Mouse (Mus musculus): ENCODE data around the gene Rimklb.
"Not testable (repeated sequence)": the region's sequence is repeated elsewhere in the genome, so short reads cannot be mapped to it uniquely, and the experiment has no call there.

The Rimklb gene

DNA sequence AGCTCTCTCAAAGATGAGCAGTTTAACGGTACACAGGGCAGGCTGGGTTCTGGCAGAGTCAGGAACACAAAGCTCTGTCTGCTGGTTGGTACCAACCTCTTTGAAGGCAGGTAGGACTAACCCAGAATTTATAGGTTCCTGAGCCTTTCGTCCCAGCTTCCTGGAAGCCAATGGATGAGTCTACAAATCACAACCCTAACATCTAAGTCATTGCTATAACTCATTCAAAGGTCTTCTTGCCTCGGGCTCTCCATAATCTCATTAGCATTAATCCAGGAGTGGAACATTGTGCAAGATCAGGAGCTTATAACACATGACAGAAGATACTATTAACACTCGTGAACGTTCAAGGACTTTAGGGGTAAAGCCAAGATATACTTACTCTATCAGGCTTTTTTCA lies at the start of gene Rimklb:
Gene Rimklb (minus strand): TSS at position 101 of the 400 bp plus-strand sequence.
- in situ Hi-C loops (cut with MboI; ENCODE audit: low pct_unique_long_range_greater_than_20kb in 1 of 2, low sequenced_read_pairs in 2 of 2, unreplicated experiment in 1 of 2) = no loop called here

DNA sequence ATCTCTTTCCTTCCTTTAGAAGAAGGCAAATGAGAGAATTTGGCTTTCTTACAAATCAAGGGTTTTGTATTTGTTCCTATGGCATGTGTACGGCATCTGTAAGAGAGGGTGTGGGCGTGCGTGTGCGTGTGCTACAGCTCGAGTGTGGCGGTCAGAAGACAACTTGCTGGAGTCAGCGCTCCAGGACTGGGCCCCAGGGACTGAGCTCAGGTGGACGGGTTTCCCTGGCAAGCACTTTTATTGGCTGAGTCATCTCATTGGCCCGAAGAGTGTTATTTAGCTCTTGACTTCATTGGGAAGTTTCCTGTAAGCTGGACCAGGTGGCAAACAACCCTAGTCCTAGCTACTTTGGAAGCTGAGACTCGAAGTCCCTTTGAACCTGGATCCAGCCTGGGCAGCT lies 47.4 kb upstream of the Rimklb start:
- in situ Hi-C loops (cut with MboI; ENCODE audit: low pct_unique_long_range_greater_than_20kb in 1 of 2, low sequenced_read_pairs in 2 of 2, unreplicated experiment in 1 of 2) = no loop called here

DNA sequence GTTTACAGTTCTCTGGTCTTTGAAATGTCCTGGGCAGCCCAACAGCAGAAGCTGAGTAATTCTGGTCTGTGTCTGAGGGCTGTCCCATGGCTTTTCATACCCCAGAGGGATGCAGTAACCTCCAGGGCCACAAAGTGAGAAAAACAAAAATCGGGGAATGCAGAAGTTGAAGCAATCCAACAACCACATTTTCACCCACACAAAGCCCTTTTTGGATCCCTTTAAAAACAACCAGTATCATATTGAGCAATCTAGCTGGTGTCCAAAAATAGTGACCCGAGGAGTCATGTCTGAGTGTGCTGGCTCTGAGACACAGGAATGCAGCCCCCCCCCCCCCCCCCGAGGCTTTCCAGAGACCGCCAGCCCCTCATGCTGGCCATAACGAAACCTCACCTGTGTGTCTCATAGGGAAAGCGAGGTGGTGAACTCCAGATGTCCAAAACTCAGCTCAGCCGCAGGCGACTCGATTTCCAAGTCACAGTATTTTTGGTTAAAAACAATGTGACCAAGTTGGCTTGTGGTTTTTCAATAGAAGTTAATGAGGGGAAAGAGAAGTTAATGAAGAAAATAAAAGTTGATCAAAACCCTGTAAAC lies 46.8 kb upstream of the Rimklb start:
- in situ Hi-C loops (cut with MboI; ENCODE audit: low pct_unique_long_range_greater_than_20kb in 1 of 2, low sequenced_read_pairs in 2 of 2, unreplicated experiment in 1 of 2) = no loop called here

DNA sequence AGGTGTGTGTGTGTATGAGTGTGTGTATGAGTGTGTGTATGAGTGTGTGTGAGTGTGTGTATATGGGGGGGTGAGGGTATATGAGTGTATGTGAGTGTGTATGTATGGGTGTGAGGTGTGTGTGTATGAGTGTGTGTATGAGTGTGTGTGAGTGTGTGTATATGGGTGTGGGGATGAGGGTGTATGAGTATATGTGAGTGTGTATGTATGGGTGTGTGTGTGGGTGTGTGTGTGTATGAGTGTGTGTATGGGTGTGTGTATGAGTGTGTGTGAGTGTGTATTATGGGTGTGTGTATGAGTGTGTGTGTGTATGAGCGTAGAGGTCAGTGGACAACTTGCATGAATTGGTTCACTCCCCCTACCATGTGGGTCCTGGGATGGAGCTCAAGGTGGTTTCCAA lies 46.1 kb upstream of the Rimklb start:
- in situ Hi-C loops (cut with MboI; ENCODE audit: low pct_unique_long_range_greater_than_20kb in 1 of 2, low sequenced_read_pairs in 2 of 2, unreplicated experiment in 1 of 2) = no loop called here

DNA sequence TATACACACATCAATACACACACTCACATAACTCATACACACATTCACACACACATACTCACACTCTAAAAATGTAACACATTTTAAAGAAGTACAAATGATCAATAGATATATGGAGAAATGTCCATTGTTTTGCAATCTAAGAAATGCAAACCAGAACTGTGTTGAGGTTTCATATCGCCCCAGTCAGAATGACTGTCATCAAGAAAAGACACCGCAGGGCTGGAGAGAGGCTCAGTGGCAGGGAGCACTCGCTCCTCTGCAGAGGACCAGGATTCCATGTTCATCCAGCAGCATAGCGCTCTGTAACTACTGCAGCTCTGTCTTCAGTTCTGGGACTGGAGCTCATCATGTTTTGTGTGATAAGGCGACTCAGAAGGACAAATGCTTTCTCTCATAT lies 45.0 kb upstream of the Rimklb start:
- in situ Hi-C loops (cut with MboI; ENCODE audit: low pct_unique_long_range_greater_than_20kb in 1 of 2, low sequenced_read_pairs in 2 of 2, unreplicated experiment in 1 of 2) = no loop called here

DNA sequence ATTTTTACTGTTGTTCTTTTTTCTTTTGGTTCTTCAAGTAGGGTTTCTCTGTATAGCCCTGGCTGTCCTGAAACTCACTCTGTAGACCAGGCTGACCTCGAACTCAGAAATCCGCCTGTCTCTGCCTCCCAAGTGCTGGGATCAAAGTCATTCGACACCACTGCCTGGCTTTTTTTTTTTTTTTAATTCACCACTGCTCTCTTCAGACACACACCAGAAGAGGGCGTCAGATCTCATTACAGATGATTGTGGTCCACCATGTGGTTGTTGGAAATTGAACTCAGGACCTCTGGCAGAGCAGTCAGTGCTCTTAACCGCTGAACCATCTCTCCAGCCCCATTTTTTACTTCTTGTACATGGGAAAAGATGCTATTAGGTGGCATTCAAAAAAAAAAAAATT lies 43.9 kb upstream of the Rimklb start:
- in situ Hi-C loops (cut with MboI; ENCODE audit: low pct_unique_long_range_greater_than_20kb in 1 of 2, low sequenced_read_pairs in 2 of 2, unreplicated experiment in 1 of 2) = not testable (repeated sequence)

DNA sequence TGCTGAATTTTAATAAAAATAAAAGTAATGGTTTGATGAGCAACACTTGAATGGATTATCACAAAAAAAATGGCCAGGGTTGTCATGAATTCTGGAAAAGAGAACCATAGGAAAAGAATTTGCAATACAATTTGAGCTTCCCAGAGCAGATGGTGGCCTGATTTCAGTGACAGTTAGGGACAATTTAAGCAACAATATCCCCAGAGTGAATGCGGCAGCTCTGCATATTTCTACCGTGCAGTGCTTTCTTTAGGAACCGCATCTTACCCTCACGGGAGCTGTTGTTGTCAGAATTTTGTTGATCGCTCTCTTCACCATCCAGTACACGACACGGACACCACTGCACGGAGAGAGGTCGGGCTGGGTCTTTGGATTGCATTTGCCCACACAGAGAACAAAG lies 41.0 kb upstream of the Rimklb start:
- in situ Hi-C loops (cut with MboI; ENCODE audit: low pct_unique_long_range_greater_than_20kb in 1 of 2, low sequenced_read_pairs in 2 of 2, unreplicated experiment in 1 of 2) = no loop called here

DNA sequence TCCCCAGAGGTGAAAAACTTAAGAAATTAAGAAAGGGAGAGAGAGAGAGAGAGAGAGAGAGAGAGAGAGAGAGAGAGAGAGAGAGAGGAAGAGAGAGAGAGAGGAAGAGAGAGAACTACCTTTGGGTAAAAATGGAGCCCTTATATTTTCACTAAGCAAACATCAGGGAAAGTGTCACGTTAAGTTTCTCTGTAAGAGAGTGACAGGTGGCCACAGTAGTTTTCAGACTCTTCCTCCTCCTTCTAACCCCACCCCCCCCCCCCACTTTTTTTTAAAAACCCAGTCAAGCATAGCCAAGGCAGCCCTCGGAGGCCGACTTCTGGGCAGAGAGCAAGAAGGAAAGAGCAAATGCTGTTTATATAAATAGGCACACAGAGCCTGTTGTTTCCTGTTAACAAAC lies 35.5 kb upstream of the Rimklb start:
- in situ Hi-C loops (cut with MboI; ENCODE audit: low pct_unique_long_range_greater_than_20kb in 1 of 2, low sequenced_read_pairs in 2 of 2, unreplicated experiment in 1 of 2) = no loop called here

DNA sequence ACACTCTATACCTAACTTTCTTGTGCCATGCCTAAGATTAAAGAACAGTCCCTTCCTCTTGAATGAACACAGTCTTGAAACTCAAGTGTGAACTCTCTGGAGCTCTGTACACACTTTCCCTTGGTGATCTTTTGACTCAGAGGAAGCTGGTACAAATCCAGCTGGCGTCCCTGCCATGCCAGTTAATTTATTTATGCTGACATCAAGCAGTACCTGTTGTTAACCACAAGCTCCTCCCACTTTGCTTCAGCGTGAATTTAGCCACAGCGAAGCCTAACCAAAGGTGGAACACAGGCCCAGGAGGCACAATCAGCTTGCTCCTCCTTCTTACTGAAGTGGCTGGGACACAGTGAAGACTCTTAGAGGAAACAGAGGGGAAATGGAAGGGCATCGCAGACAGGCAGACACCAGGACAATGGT lies 34.3 kb upstream of the Rimklb start:
- in situ Hi-C loops (cut with MboI; ENCODE audit: low pct_unique_long_range_greater_than_20kb in 1 of 2, low sequenced_read_pairs in 2 of 2, unreplicated experiment in 1 of 2) = no loop called here

DNA sequence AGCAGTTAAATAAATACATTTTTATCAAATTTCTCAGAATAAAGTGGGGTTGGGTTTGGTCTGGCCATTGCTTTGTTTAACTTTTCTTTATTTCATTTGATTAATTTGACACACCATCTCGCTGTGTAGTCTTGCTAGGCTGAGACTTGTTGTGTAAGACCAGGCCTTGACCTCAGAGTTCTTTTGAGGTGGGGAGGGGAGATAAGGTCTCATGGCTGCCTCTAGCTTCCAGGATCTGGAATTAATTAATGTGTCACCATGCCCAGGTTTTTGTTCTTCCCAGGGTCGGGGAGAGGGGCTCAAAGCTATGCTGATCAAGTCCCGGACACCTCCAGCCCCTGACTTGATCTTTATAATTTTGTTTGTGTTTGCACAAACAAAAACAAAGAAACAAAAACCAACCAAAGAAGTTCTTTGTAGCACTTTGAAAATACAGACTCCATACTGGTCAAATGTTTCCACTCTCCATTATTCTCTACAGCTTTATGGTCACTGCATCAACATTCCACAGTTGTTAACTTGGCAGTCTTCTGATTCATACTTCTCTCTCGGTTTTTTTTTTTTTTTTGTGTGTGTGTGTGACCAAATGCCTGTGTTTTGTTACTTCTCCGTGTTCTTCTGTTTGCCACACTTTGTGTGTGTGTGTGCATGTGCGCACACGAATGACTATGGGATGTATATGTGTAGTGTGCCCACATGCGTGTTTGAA lies 33.1 kb upstream of the Rimklb start:
- in situ Hi-C loops (cut with MboI; ENCODE audit: low pct_unique_long_range_greater_than_20kb in 1 of 2, low sequenced_read_pairs in 2 of 2, unreplicated experiment in 1 of 2) = no loop called here

DNA sequence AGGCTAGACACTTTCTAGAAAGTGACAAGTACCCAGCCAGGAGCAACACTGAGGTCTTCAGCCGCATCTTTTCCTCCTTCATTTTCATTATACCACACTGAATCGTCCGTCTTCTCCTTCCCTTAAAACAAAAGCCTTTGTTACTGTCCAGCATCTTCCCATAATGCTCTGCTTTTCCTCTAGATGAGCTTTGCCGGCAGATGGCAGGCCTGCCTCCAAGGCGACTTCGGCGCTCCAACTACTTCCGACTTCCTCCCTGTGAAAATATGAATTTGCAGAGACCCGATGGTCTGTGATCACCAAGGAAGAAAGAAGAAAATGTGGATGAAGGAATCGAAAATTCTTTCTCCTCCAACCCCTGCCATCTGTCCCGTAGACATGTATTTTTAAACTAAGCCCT lies 29.6 kb upstream of the Rimklb start:
- in situ Hi-C loops (cut with MboI; ENCODE audit: low pct_unique_long_range_greater_than_20kb in 1 of 2, low sequenced_read_pairs in 2 of 2, unreplicated experiment in 1 of 2) = no loop called here

DNA sequence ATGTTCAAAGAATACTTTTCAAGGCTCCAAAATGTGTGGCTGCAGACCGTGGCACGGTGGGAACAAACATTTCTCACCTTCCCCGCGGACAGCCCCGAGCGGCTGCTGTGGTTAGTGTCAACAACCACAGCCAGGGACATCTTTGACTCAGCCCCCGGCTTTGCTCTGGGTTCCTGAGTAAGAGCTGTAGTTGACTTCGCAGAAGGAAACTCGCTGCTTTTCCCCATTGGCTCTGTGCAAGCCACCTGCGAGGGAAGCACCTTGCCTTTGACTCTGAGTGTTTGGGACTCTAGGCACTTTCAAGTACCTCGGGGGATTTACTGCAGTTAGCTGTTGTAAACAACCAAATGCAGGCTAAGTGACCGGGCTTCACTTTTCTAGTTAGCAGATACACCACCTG lies 29.0 kb upstream of the Rimklb start:
- in situ Hi-C loops (cut with MboI; ENCODE audit: low pct_unique_long_range_greater_than_20kb in 1 of 2, low sequenced_read_pairs in 2 of 2, unreplicated experiment in 1 of 2) = no loop called here

DNA sequence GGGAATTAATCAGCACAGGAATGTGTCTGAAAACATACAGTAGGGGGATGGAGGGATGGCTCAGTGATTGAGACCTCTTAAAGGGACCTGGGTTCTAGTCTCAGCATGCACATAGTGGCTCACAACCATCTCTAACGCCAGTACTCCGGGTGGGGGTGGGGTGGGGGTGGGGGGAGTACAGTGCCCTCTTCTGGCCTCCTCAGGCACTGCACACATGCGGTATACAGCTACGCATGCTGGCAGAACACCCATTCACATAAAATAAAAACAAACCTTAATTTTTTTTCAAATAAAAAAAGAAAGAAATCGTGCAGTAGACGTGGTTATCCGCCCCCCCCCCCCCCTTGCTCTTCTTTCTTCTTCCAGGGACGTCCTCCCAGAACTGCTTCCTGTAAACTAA lies 24.7 kb upstream of the Rimklb start:
- in situ Hi-C loops (cut with MboI; ENCODE audit: low pct_unique_long_range_greater_than_20kb in 1 of 2, low sequenced_read_pairs in 2 of 2, unreplicated experiment in 1 of 2) = no loop called here

DNA sequence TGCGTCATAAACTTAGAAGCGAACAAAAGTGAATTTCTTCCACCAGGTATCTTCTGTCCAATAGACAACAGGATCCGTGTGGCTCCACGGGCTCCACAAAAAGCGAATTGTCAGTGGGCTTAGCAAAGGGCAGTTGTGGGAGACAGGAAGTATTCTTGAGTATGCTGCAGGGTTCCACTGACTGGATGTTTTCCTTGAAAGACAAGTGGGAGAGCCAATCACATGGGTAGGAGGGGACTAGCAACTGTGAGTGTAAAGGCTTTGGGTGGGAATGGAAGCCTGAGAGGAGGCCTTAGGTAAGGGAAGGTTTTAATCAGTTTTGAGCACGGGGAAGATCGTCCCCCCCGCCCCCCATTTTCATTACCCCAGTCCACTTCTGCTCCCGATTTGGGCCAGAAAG lies 24.0 kb upstream of the Rimklb start:
- in situ Hi-C loops (cut with MboI; ENCODE audit: low pct_unique_long_range_greater_than_20kb in 1 of 2, low sequenced_read_pairs in 2 of 2, unreplicated experiment in 1 of 2) = no loop called here

DNA sequence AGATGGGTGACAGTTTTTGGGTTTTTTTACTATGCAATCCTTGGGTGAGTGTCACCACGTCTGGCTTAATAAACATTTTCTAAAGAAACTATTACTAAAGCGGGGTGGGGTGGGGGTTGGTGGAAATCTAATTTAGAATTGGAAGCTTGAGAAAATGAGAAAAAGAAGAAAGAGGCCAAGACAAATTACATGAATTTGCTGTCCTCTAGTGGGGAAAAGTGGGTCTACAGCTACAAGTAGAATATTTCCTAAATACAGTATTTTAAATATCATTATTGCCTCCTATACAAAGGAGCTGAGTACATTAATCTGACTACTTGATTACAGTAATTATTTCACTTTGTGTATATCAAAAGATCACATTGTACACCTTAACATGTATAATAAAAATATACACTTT lies 20.8 kb upstream of the Rimklb start:
- in situ Hi-C loops (cut with MboI; ENCODE audit: low pct_unique_long_range_greater_than_20kb in 1 of 2, low sequenced_read_pairs in 2 of 2, unreplicated experiment in 1 of 2) = loop anchor here in 1 of 2 experiments (10.0 kb wide), 1 partner anchor 115 kb away; no protein-coding TSS in a partner anchor

DNA sequence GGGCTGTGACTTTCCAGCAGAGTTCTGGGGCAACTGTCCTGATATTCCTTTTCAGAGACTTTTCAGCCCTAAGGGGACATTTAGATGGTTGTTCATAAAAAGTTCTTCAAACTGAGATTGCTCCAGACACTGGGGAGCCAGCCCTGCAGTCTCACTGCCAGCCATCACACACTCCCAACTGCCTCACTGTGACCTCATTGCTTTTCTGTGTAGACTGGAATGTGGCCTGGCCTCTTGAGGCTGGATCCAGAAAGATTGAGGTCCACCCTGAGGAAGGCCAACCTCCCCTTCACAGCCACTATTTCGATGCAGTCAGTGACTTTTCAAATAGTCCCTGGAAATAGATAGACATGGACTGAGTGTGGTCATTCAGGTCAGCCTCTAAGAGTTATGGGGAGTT lies 19.1 kb upstream of the Rimklb start:
- in situ Hi-C loops (cut with MboI; ENCODE audit: low pct_unique_long_range_greater_than_20kb in 1 of 2, low sequenced_read_pairs in 2 of 2, unreplicated experiment in 1 of 2) = loop anchor here in 1 of 2 experiments (10.0 kb wide), 1 partner anchor 113 kb away; no protein-coding TSS in a partner anchor

DNA sequence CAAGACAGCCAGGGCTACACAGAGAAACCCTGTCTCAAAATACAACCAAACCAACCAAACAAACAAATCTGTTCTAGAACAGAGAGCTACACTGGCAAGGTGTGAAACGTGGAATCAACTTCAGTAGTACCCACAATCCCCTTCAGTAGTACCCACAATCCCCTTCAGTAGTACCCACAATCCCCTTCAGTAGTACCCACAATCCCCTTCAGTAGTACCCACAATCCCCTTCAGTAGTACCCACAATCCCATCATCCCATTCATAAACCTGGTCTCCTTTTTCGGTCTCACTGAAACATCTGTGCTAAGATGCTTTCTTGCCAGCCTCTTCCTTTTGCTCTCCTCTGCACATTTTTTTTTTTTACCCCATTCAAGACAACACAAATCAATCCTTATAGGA lies 17.2 kb upstream of the Rimklb start:
- in situ Hi-C loops (cut with MboI; ENCODE audit: low pct_unique_long_range_greater_than_20kb in 1 of 2, low sequenced_read_pairs in 2 of 2, unreplicated experiment in 1 of 2) = loop anchor here in 1 of 2 experiments (10.0 kb wide), 1 partner anchor 111 kb away; no protein-coding TSS in a partner anchor

DNA sequence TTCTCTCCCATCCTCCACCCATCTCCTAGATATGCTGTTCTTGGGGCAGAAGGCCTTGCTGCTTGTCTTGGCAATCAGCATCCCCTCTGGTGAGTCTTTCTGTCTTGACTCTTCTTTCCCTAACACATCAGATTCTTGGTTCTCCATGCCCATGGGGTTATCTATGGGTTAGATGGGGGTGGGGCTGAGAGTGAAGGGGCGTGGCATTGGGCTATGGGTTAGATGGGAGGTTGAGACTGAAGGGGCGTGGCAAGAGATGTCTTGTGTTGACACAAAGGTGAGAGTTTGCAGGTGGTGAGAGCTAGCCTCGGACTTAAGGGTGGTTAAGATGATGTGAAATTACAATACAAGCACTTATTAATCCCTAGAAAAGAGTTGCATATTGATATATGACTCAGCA lies 15.8 kb upstream of the Rimklb start:
- in situ Hi-C loops (cut with MboI; ENCODE audit: low pct_unique_long_range_greater_than_20kb in 1 of 2, low sequenced_read_pairs in 2 of 2, unreplicated experiment in 1 of 2) = loop anchor here in 1 of 2 experiments (10.0 kb wide), 1 partner anchor 110 kb away; no protein-coding TSS in a partner anchor

DNA sequence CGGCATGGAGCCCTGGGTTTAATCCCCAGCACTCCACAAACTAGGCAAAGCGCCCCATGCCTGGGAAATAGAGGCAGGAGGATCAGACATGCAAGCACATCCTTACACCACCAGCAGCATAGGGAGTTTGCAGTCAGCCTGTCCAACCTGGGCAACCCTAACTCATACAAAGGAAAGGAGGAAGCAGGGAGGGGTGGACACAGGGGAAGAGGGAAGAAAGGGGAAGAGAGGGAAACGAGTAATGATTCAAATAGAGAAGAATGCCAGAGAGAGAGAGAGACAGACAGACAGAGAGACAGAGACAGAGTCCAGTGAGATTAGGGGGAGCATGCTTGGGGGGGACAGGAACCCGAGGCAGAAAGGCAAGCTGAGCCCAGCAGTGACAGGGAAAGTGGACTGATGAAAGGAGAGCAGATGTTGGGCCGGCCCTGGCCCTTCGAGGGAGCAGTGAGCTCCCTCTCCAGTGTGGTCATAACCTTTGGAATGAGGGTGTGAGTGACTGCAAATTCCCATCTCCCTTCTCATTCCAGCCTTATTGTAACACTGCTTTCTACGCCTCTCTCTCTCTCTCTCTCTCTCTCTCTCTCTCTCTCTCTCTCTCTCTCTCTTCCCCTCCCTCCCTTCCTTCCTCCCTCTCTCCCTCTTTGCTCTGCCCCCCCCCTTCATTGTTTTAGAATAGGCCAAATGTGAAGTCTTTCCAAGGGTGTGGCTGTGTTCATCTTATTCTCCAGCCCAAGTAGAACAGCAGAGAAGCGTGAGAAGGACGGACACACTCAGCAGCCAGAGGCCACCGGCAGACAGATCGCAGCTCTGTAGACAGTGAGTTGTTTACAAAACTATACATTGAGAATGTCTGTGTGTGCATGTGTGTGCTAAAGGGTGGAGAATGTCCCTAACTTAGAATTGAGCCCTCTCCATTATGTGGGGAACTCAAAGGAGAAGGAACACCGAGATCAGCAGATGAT lies 14.6 kb upstream of the Rimklb start:
- in situ Hi-C loops (cut with MboI; ENCODE audit: low pct_unique_long_range_greater_than_20kb in 1 of 2, low sequenced_read_pairs in 2 of 2, unreplicated experiment in 1 of 2) = loop anchor here in 1 of 2 experiments (10.0 kb wide), 1 partner anchor 108 kb away; no protein-coding TSS in a partner anchor

Data from mouse embryonic stem cell (cell line).